Mouse (Mus musculus): ENCODE data around the gene Nckap1. TPM values are rescaled to one million over a fixed set of nuclear protein-coding genes. Genes with fewer than 3 reads are reported as not detected.

The Nckap1 gene
- total RNA-seq, 2 experiments from 2014 or later: 43.9 to 52.0 TPM

DNA sequence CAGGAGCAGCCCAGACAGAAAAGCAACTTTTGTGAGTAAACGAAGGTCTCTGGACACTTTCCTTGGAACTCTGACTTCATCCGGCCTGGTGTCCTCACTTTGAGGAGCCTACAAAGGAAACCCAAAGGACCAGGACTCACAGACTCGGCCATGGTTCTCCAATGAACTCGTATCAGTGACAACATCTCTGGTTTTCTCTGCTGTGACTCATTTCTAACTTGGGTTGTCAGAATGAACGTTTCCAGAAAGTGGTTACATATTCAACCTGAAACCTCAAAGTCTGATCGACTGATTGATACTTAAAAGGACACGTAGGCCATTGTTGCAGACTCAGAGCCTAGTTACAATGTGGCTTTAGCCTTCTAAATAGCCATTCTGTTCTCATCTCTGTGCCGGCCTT lies 119.4 kb downstream of the Nckap1 start:
- no peak overlapping the region for H3K27ac ChIP-seq
- no peak for DNase-seq
- no peak for TF ChIP-seq CTCF (IDR thresholded peaks at IDR 0.05)
- no peak overlapping the region for H3K4me3 ChIP-seq
- intact Hi-C loops (cut with DNase I): no loop called here

Small RNA genes lying within 50 kb of the gene (microRNA-seq; reads per million reads assigned to microRNA genes)
- not detected for gene Mir684-1

Other genes with a start within 250 kb of the Nckap1 start
- gene Frzb, start 133.8 kb downstream of the Nckap1 start, total RNA-seq (2021): 10 to 100 TPM in 1 of 2 experiments, 1 to 10 TPM in 1; 6.7 to 28.1 TPM
- gene Dusp19, start 35.7 kb upstream of the Nckap1 start, total RNA-seq (2021): 10 to 100 TPM in 1 of 2 experiments, 1 to 10 TPM in 1; 8.6 to 11.2 TPM
- gene Nup35, start 35.9 kb upstream of the Nckap1 start, total RNA-seq (2021): 1 to 10 TPM; 8.0 to 9.3 TPM

Data from gastrocnemius, adult 2 months (tissue).